Mouse (Mus musculus) Patski (cell line): ENCODE results near the gene 9530077C05Rik. TPM values are rescaled to one million over a fixed set of nuclear protein-coding genes. Genes with fewer than 3 reads are reported as not detected.
A peak's percentile ranks its signal among the peaks of the same experiment; 100 is the strongest.
"Not testable (repeated sequence)": the region's sequence is repeated elsewhere in the genome, so short reads cannot be mapped to it uniquely, and the experiment has no call there.

Experiments
- ATAC-seq: fragments of 100-300 bp; one replicate; pipeline ENCODE4 v1.8.0; 2021
- CTCF ChIA-PET: fragments of 350-600 bp; sonication (Branson Sonifier 250); formaldehyde crosslinking; loops from one replicate; lab custom pipeline; 2022; ENCODE audit warnings: inconsistent platforms; lab: Charles Lee
- POLR2A ChIA-PET: fragments of 350-600 bp; sonication (Branson Sonifier 250); formaldehyde crosslinking; loops from one replicate; lab custom pipeline; 2022; ENCODE audit warnings: antibody characterized with exemption, inconsistent platforms; lab: Charles Lee
- DNase-seq: peaks from one replicate; pipeline ENCODE4 v3.0.0-alpha.2; 2011; ENCODE audit warnings: low read depth, low spot score
- H3K27me3 ChIP-seq: fragments of 371-371 bp; one replicate; pipeline ENCODE4 v1.5.1; 2021
- CTCF ChIP-seq: fragments of 100-300 bp; IDR thresholded peaks from one replicate; pipeline ENCODE4 v1.5.1; 2021
- in situ Hi-C: fragments of 300-500 bp; cut with MboI; formaldehyde crosslinking; loops from 3 replicates; pipeline ENCODE4 v1.11.1; 2018; ENCODE audit warnings: low pct_unique_long_range_greater_than_20kb, mixed read lengths
- polyA plus RNA-seq: library from polyadenylated mRNA; unstranded; gene quantifications from one replicate; pipeline ENCODE4 v1.2.3, GENCODE M21; 2021

Gene 9530077C05Rik
- polyA plus RNA-seq, 1 experiment from 2014 or later, result 12.7 TPM

- peak; percentile 71 for TF ChIP-seq CTCF
- POLR2A ChIA-PET, result interaction anchor here (1.0 kb wide), 1 partner anchor 183 kb away, joined by 8 read pairs; the partner anchor contains the start of gene Zfp809
- CTCF ChIA-PET, result interaction anchor here (0.9 to 1.7 kb wide), 4 partner anchors 10 to 266 kb away, joined by 3 to 6 read pairs (median 4); no protein-coding TSS in a partner anchor
- H3K27me3 ChIP-seq, ATAC-seq, DNase-seq: not testable (repeated sequence)
- in situ Hi-C loops, result loop anchor here (10.0 kb wide), 1 partner anchor 344 kb away; no protein-coding TSS in a partner anchor
Measured at GRCm38 (mm10) chr9:22408344-22408743, 3.0 kb upstream of the 9530077C05Rik start.

GRCm38 (mm10) chr9:22409501-22409900, 1.8 kb upstream of the 9530077C05Rik start:
- in situ Hi-C loops, result loop anchor here (10.0 kb wide), 1 partner anchor 345 kb away; no protein-coding TSS in a partner anchor
- ATAC-seq (no peak), DNase-seq (no peak)
- H3K27me3 ChIP-seq, result no peaks in the 10 kb centered on the region
- CTCF ChIA-PET, result interaction anchor here (0.9 to 2.6 kb wide), 3 partner anchors 11 to 291 kb away, joined by 3 to 9 read pairs (median 4); no protein-coding TSS in a partner anchor
- POLR2A ChIA-PET, result interaction anchor here (1.8 kb wide), 1 partner anchor 16 kb away, joined by 6 read pairs; no protein-coding TSS in a partner anchor
- no peak for TF ChIP-seq CTCF

GRCm38 (mm10) chr9:22416187-22416586, 4.9 kb downstream of the 9530077C05Rik start:
- POLR2A ChIA-PET, result no interaction called here
- no peak for TF ChIP-seq CTCF
- H3K27me3 ChIP-seq, result no peaks in the 10 kb centered on the region
- CTCF ChIA-PET, result no interaction called here
- ATAC-seq (no peak), DNase-seq (no peak)
- in situ Hi-C loops, result no loop called here

GRCm38 (mm10) chr9:22417547-22417946, 6.2 kb downstream of the 9530077C05Rik start:
- no peak for DNase-seq
- in situ Hi-C loops, result no loop called here

GRCm38 (mm10) chr9:22419877-22420276, 8.6 kb downstream of the 9530077C05Rik start:
- ATAC-seq (no peak), DNase-seq (no peak)
- no peaks in the 10 kb centered on the region for H3K27me3 ChIP-seq
- ChIA-PET POLR2A (no interaction called here), CTCF (no interaction called here)
- TF ChIP-seq CTCF, result no peak
- in situ Hi-C loops, result no loop called here

More at GRCm38 (mm10) chr9:22417547-22417946, 6.2 kb downstream of the 9530077C05Rik start:
- no peaks in the 10 kb centered on the region for H3K27me3 ChIP-seq
- POLR2A ChIA-PET, result no interaction called here
- ATAC-seq, result no peak
- TF ChIP-seq CTCF, result no peak
- CTCF ChIA-PET, result interaction anchor here (1.4 kb wide), 1 partner anchor 12 kb away, joined by 3 read pairs; no protein-coding TSS in a partner anchor

- POLR2A ChIA-PET, result interaction anchor here (0.6 kb wide), 1 partner anchor 329 kb away, joined by 3 read pairs; no protein-coding TSS in a partner anchor
- CTCF ChIA-PET, result no interaction called here
- DNase-seq (no peak), ATAC-seq (no peak)
- no peak for TF ChIP-seq CTCF
- no peaks in the 10 kb centered on the region for H3K27me3 ChIP-seq
- in situ Hi-C loops, result no loop called here
Measured at GRCm38 (mm10) chr9:22420491-22420890, 9.2 kb downstream of the 9530077C05Rik start.

- DNase-seq (no peak), ATAC-seq (no peak)
- ChIA-PET POLR2A (interaction anchor here (1.3 kb wide), 1 partner anchor 11 kb away, joined by 3 read pairs; the partner anchor contains the start of gene 9530077C05Rik), CTCF (interaction anchor here (1.1 kb wide), 1 partner anchor 11 kb away, joined by 4 read pairs; the partner anchor contains the start of gene 9530077C05Rik)
- in situ Hi-C loops, result no loop called here
- no peak for TF ChIP-seq CTCF
- H3K27me3 ChIP-seq, result no peaks in the 10 kb centered on the region
Measured at GRCm38 (mm10) chr9:22422559-22422958, 11.2 kb downstream of the 9530077C05Rik start.

- ATAC-seq, result no peak
- in situ Hi-C loops, result no loop called here
- ChIA-PET CTCF (interaction anchor here (3.7 kb wide), 1 partner anchor 12 kb away, joined by 20 read pairs; the partner anchor contains the start of gene 9530077C05Rik), POLR2A (interaction anchor here (1.3 kb wide), 1 partner anchor 12 kb away, joined by 3 read pairs; the partner anchor contains the start of gene 9530077C05Rik)
- no peaks in the 10 kb centered on the region for H3K27me3 ChIP-seq
- DNase-seq, result no peak
- no peak for TF ChIP-seq CTCF
Measured at GRCm38 (mm10) chr9:22423507-22423906, 12.2 kb downstream of the 9530077C05Rik start.

GRCm38 (mm10) chr9:22424196-22424595, 12.9 kb downstream of the 9530077C05Rik start:
- CTCF ChIA-PET, result interaction anchor here (3.7 kb wide), 1 partner anchor 13 kb away, joined by 20 read pairs; the partner anchor contains the start of gene 9530077C05Rik
- DNase-seq, result no peak
- ATAC-seq, result no peak
- H3K27me3 ChIP-seq, result no peaks in the 10 kb centered on the region
- POLR2A ChIA-PET, result no interaction called here
- in situ Hi-C loops, result no loop called here
- no peak for TF ChIP-seq CTCF

GRCm38 (mm10) chr9:22424719-22425118, 13.4 kb downstream of the 9530077C05Rik start:
- no peaks in the 10 kb centered on the region for H3K27me3 ChIP-seq
- CTCF ChIA-PET, result interaction anchor here (3.7 kb wide), 1 partner anchor 13 kb away, joined by 20 read pairs; the partner anchor contains the start of gene 9530077C05Rik
- DNase-seq (no peak), ATAC-seq (no peak)
- in situ Hi-C loops, result no loop called here
- TF ChIP-seq CTCF, result no peak
- POLR2A ChIA-PET, result no interaction called here
